Mouse (Mus musculus) embryonic facial prominence, embryonic 11.5 days (tissue): ENCODE measurements around the gene Oas3. TPM values are rescaled to one million over a fixed set of nuclear protein-coding genes. Genes with fewer than 3 reads are reported as not detected.
"Not testable (repeated sequence)": the region's sequence is repeated elsewhere in the genome, so short reads cannot be mapped to it uniquely, and the experiment has no call there.

Experiments
- ATAC-seq: fragments of 200-750 bp; cut with Nextera tagmentation; replicated peaks from 2 replicates; pipeline ENCODE4 v1.8.0; 2017; ENCODE audit warnings: low read depth; ENCODE audit not compliant: insufficient number of reproducible peaks, low FRiP score, low TSS enrichment
- DNase-seq: peaks from one replicate; pipeline ENCODE4 v3.0.0-alpha.2; 2015; ENCODE audit warnings: low spot score
- H3K27ac ChIP-seq: fragments of 300-500 bp; sonication (generic); replicated peaks from 2 replicates; pipeline ENCODE4 v1.5.1; 2014; ENCODE audit warnings: mild to moderate bottlenecking, low read depth, low read length, control low read depth
- H3K27me3 ChIP-seq: fragments of 300-500 bp; sonication (generic); 2 replicates; pipeline ENCODE4 v1.6.1; 2014; ENCODE audit warnings: mild to moderate bottlenecking, low read length, moderate library complexity, mixed read lengths; ENCODE audit not compliant: control insufficient read depth, insufficient read depth
- H3K36me3 ChIP-seq: fragments of 300-500 bp; sonication (generic); replicated peaks from 2 replicates; pipeline ENCODE4 v1.6.1; 2014; ENCODE audit warnings: low read depth, mild to moderate bottlenecking, low read length, moderate library complexity, mixed read lengths; ENCODE audit not compliant: control insufficient read depth, insufficient read depth
- H3K4me1 ChIP-seq: fragments of 300-500 bp; sonication (generic); 2 replicates; pipeline ENCODE4 v1.6.1; 2014; ENCODE audit warnings: low read length, mixed read lengths; ENCODE audit not compliant: control insufficient read depth, insufficient read depth
- H3K4me2 ChIP-seq: fragments of 300-500 bp; sonication (generic); 2 replicates; pipeline ENCODE4 v1.6.1; 2014; ENCODE audit warnings: low read depth, mild to moderate bottlenecking, control low read depth, low read length, moderate library complexity
- H3K4me3 ChIP-seq: fragments of 300-500 bp; sonication (generic); 2 replicates; pipeline ENCODE4 v1.5.1; 2014; ENCODE audit warnings: low read depth, low read length, control low read depth
- H3K9ac ChIP-seq: fragments of 300-500 bp; sonication (generic); replicated peaks from 2 replicates; pipeline ENCODE4 v1.6.1; 2014; ENCODE audit warnings: mild to moderate bottlenecking, control low read depth, low read length
- H3K9me3 ChIP-seq: fragments of 300-500 bp; sonication (generic); replicated peaks from 2 replicates; pipeline ENCODE4 v1.6.1; 2016; ENCODE audit warnings: mild to moderate bottlenecking, low read length, inconsistent platforms, mixed read lengths; ENCODE audit not compliant: control insufficient read depth
- WGBS: fragments of 180-500 bp; shearing (Covaris S2); extraction: QIAGEN DNeasy Blood & Tissue Kit; methylation state at CpG from one replicate; pipeline ENCODE4 v1.1.7; 2014; 5-methylcytosine and 5-hydroxymethylcytosine counted together
- polyA plus RNA-seq: library from polyadenylated mRNA; unstranded; fragments of >200 nt; fragmentation: Nextera tagmentation; extraction: Ambion mirVana; gene quantifications from 2 replicates; pipeline ENCODE4 v1.2.1, GENCODE M21; 2014

The Oas3 gene
- polyA plus RNA-seq, 1 experiment from 2014 or later, result not detected

GRCm38 (mm10) chr5:120798943-120799342 lies 21.5 kb upstream of the Oas3 start:
- not testable (repeated sequence) for H3K4me3 ChIP-seq, H3K27ac ChIP-seq, ATAC-seq, H3K27me3 ChIP-seq, H3K4me2 ChIP-seq, H3K4me1 ChIP-seq, H3K9ac ChIP-seq, DNase-seq, H3K36me3 ChIP-seq, H3K9me3 ChIP-seq
- WGBS, result 64% methylated on average over 2 of the region's 2 CpGs

GRCm38 (mm10) chr5:120798147-120798546 lies 20.7 kb upstream of the Oas3 start:
- H3K4me3 ChIP-seq, H3K4me1 ChIP-seq, H3K9ac ChIP-seq, H3K36me3 ChIP-seq, H3K27me3 ChIP-seq, H3K4me2 ChIP-seq, H3K27ac ChIP-seq, DNase-seq, H3K9me3 ChIP-seq, ATAC-seq: not testable (repeated sequence)
- 80% methylated on average over 5 of the region's 5 CpGs for WGBS

- ATAC-seq, H3K9ac ChIP-seq: not testable (repeated sequence)
- 71% methylated on average over 9 of the region's 9 CpGs for WGBS
Observed at GRCm38 (mm10) chr5:120795480-120796034, 18.1 kb upstream of the Oas3 start, which contains the start of gene Oas1e. TSS of gene Oas1e (minus strand) at chr5:120795530.

GRCm38 (mm10) chr5:120793043-120793442 lies 15.6 kb upstream of the Oas3 start:
- no peaks in the 10 kb centered on the region for H3K4me1 ChIP-seq
- DNase-seq, result peak; percentile 54
- no peaks in the 10 kb centered on the region for H3K27me3 ChIP-seq
- H3K9me3 ChIP-seq, result no peaks in the 10 kb centered on the region
- H3K4me3 ChIP-seq, result no peak overlapping the region
- H3K36me3 ChIP-seq, result no peaks in the 10 kb centered on the region
- no peak overlapping the region for H3K9ac ChIP-seq
- ATAC-seq, result no peak
- no peak overlapping the region for H3K27ac ChIP-seq
- 38% methylated on average over 2 of the region's 2 CpGs for WGBS
- H3K4me2 ChIP-seq, result no peak overlapping the region

More at GRCm38 (mm10) chr5:120795480-120796034, 18.1 kb upstream of the Oas3 start, which contains the start of gene Oas1e:
- not testable (repeated sequence) for H3K27me3 ChIP-seq, H3K4me3 ChIP-seq, H3K36me3 ChIP-seq, H3K27ac ChIP-seq, H3K4me1 ChIP-seq, DNase-seq, H3K9me3 ChIP-seq, H3K4me2 ChIP-seq

- H3K4me1 ChIP-seq, result no peaks in the 10 kb centered on the region
- no peaks in the 10 kb centered on the region for H3K27me3 ChIP-seq
- H3K4me3 ChIP-seq, result no peak overlapping the region
- DNase-seq (no peak), ATAC-seq (no peak)
- H3K9me3 ChIP-seq, result no peaks in the 10 kb centered on the region
- 57% methylated on average over 3 of the region's 3 CpGs for WGBS
- H3K27ac ChIP-seq, result no peak overlapping the region
- H3K36me3 ChIP-seq, result no peaks in the 10 kb centered on the region
- no peak overlapping the region for H3K9ac ChIP-seq
- H3K4me2 ChIP-seq, result no peak overlapping the region
Observed at GRCm38 (mm10) chr5:120787042-120787441, 9.6 kb upstream of the Oas3 start.

GRCm38 (mm10) chr5:120782446-120782845 lies 5.0 kb upstream of the Oas3 start:
- ATAC-seq (no peak), DNase-seq (no peak)
- no peaks in the 10 kb centered on the region for H3K4me1 ChIP-seq
- no peak overlapping the region for H3K27ac ChIP-seq
- no peak overlapping the region for H3K9ac ChIP-seq
- H3K9me3 ChIP-seq, result no peaks in the 10 kb centered on the region
- H3K36me3 ChIP-seq, result no peaks in the 10 kb centered on the region
- no peak overlapping the region for H3K4me2 ChIP-seq
- no peak overlapping the region for H3K4me3 ChIP-seq
- no peaks in the 10 kb centered on the region for H3K27me3 ChIP-seq
- WGBS, result 74% methylated on average over 2 of the region's 2 CpGs

- no peaks in the 10 kb centered on the region for H3K9me3 ChIP-seq
- H3K4me2 ChIP-seq, result no peak overlapping the region
- WGBS, result 100% methylated on average over 1 of the region's 1 CpGs
- H3K4me3 ChIP-seq, result no peak overlapping the region
- ATAC-seq (no peak), DNase-seq (no peak)
- H3K27me3 ChIP-seq, result no peaks in the 10 kb centered on the region
- H3K36me3 ChIP-seq, result no peaks in the 10 kb centered on the region
- no peak overlapping the region for H3K9ac ChIP-seq
- no peak overlapping the region for H3K27ac ChIP-seq
- no peaks in the 10 kb centered on the region for H3K4me1 ChIP-seq
Observed at GRCm38 (mm10) chr5:120781646-120782045, 4.2 kb upstream of the Oas3 start.

- 66% methylated on average over 3 of the region's 3 CpGs for WGBS
- Histone ChIP-seq H3K27me3 (no peaks in the 10 kb centered on the region), H3K9ac (no peak overlapping the region), H3K4me1 (no peaks in the 10 kb centered on the region; the same call in 1 of the 2 replicates), H3K4me3 (no peak overlapping the region), H3K4me2 (no peak overlapping the region), H3K27ac (no peak overlapping the region), H3K36me3 (no peaks in the 10 kb centered on the region), H3K9me3 (no peaks in the 10 kb centered on the region)
- no peak for DNase-seq
- no peak for ATAC-seq
Observed at GRCm38 (mm10) chr5:120779922-120780321, 2.5 kb upstream of the Oas3 start.
